Mouse (Mus musculus) neural tube, embryonic 11.5 days (tissue): ENCODE results near the gene Fbxw8. TPM values are rescaled to one million over a fixed set of nuclear protein-coding genes. Genes with fewer than 3 reads are reported as not detected.

Experiments used
- ATAC-seq: fragments of 200-750 bp; cut with Nextera tagmentation; 2 replicates; pipeline ENCODE4 v1.8.0; 2017; ENCODE audit warnings: moderate number of reproducible peaks, mild to moderate bottlenecking, moderate TSS enrichment, moderate library complexity; ENCODE audit not compliant: insufficient read depth, low FRiP score, low TSS enrichment
- DNase-seq: peaks from one replicate; pipeline ENCODE4 v3.0.0-alpha.2; 2015; ENCODE audit warnings: low spot score
- H3K27ac ChIP-seq: fragments of 300-500 bp; sonication (generic); 2 replicates; pipeline ENCODE4 v1.5.1; 2014; ENCODE audit warnings: low read depth, mild to moderate bottlenecking, low read length
- H3K27me3 ChIP-seq: fragments of 300-500 bp; sonication (generic); 2 replicates; pipeline ENCODE4 v1.6.1; 2014; ENCODE audit warnings: mild to moderate bottlenecking, low read length, mixed read lengths; ENCODE audit not compliant: control insufficient read depth, insufficient read depth
- H3K36me3 ChIP-seq: fragments of 300-500 bp; sonication (generic); 2 replicates; pipeline ENCODE4 v1.6.1; 2014; ENCODE audit warnings: mild to moderate bottlenecking, low read length, moderate library complexity, mixed read lengths; ENCODE audit not compliant: control insufficient read depth, insufficient read depth
- H3K4me1 ChIP-seq: fragments of 300-500 bp; sonication (generic); 2 replicates; pipeline ENCODE4 v1.6.1; 2014; ENCODE audit warnings: low read length, mixed read lengths; ENCODE audit not compliant: control insufficient read depth, insufficient read depth
- H3K4me2 ChIP-seq: fragments of 300-500 bp; sonication (generic); 2 replicates; pipeline ENCODE4 v1.6.1; 2014; ENCODE audit warnings: low read depth, mild to moderate bottlenecking, moderate library complexity
- H3K4me3 ChIP-seq: fragments of 300-500 bp; sonication (generic); 2 replicates; pipeline ENCODE4 v1.5.1; 2014; ENCODE audit warnings: low read depth, low read length
- H3K9ac ChIP-seq: fragments of 300-500 bp; sonication (generic); 2 replicates; pipeline ENCODE4 v1.6.1; 2014; ENCODE audit warnings: mild to moderate bottlenecking, low read length
- H3K9me3 ChIP-seq: fragments of 300-500 bp; sonication (generic); 2 replicates; pipeline ENCODE4 v1.6.1; 2016; ENCODE audit warnings: low read length; ENCODE audit not compliant: control insufficient read depth
- WGBS: fragments of 180-500 bp; shearing (Covaris S2); extraction: QIAGEN DNeasy Blood & Tissue Kit; methylation state at CpG from one replicate; pipeline ENCODE4 v1.1.7; 2014; 5-methylcytosine and 5-hydroxymethylcytosine counted together
- polyA plus RNA-seq: library from polyadenylated mRNA; unstranded; fragments of >200 nt; fragmentation: Nextera tagmentation; extraction: Ambion mirVana; gene quantifications from 2 replicates; pipeline ENCODE4 v1.2.1, GENCODE M21; 2014

The Fbxw8 gene
- polyA plus RNA-seq, 1 experiment from 2014 or later: 28.4 TPM

GRCm38 (mm10) chr5:118034632-118035031 lies 120.6 kb downstream of the Fbxw8 start:
- no peak for ATAC-seq

GRCm38 (mm10) chr5:118033740-118034139 lies 121.5 kb downstream of the Fbxw8 start:
- DNase-seq: no peak
- Histone ChIP-seq H3K27me3 (peaks cover 18% of the 10 kb centered on the region), H3K27ac (no peak overlapping the region), H3K4me3 (no peak overlapping the region), H3K36me3 (no peaks in the 10 kb centered on the region), H3K4me2 (no peak overlapping the region), H3K9ac (no peak overlapping the region), H3K4me1 (peaks cover 11% of the 10 kb centered on the region; the same call in 1 of the 2 replicates), H3K9me3 (no peaks in the 10 kb centered on the region)
- WGBS: 70% methylated on average over 6 of the region's 6 CpGs
- no peak for ATAC-seq

More at GRCm38 (mm10) chr5:118034632-118035031, 120.6 kb downstream of the Fbxw8 start:
- Histone ChIP-seq H3K4me3 (no peak overlapping the region), H3K27me3 (peaks cover 9% of the 10 kb centered on the region; the same call in 1 of the 2 replicates), H3K27ac (no peak overlapping the region), H3K9ac (no peak overlapping the region), H3K9me3 (no peaks in the 10 kb centered on the region), H3K4me2 (no peak overlapping the region), H3K36me3 (no peaks in the 10 kb centered on the region), H3K4me1 (0 out of 2 replicates have a peak, but pooled peaks cover 5% of the 10 kb centered on the region)
- 89% methylated on average over 1 of the region's 1 CpGs for WGBS
- DNase-seq: no peak

- Histone ChIP-seq H3K4me2 (no peak overlapping the region), H3K9me3 (no peaks in the 10 kb centered on the region), H3K4me3 (no peak overlapping the region), H3K9ac (no peak overlapping the region), H3K4me1 (peaks cover 15% of the 10 kb centered on the region), H3K36me3 (no peaks in the 10 kb centered on the region), H3K27me3 (peaks cover 22% of the 10 kb centered on the region), H3K27ac (no peak overlapping the region)
- ATAC-seq (no peak), DNase-seq (no peak)
- 54% methylated on average over 4 of the region's 4 CpGs for WGBS
Observed at GRCm38 (mm10) chr5:118033328-118033727, 121.9 kb downstream of the Fbxw8 start.

DNA sequence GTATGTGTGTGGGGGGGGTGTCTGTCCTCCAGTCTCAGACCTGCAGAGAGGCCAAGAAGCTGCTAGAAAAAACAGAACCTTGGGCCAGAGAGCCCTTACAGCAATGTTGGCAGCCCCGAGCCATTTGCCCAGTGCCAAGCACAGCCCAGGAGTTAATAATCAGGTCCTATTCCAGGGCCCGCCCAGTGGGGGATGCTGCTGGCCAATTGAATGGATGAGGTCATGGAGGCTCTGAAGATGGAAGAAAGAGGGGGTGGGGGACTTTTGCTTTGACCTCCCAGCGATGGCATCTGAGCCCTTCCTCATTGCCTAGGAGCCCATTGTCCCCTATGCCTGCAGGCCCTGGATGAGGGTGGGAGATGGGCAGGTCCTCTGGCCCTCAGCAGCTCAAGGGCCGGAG lies 123.8 kb downstream of the Fbxw8 start:
- Histone ChIP-seq H3K4me3 (no peak overlapping the region), H3K9ac (no peak overlapping the region), H3K27ac (no peak overlapping the region), H3K9me3 (no peaks in the 10 kb centered on the region), H3K27me3 (peaks cover 40% of the 10 kb centered on the region), H3K4me2 (no peak overlapping the region), H3K36me3 (no peaks in the 10 kb centered on the region), H3K4me1 (peaks cover 21% of the 10 kb centered on the region)
- no peak for DNase-seq
- 53% methylated on average over 4 of the region's 4 CpGs for WGBS
- no peak for ATAC-seq

DNA sequence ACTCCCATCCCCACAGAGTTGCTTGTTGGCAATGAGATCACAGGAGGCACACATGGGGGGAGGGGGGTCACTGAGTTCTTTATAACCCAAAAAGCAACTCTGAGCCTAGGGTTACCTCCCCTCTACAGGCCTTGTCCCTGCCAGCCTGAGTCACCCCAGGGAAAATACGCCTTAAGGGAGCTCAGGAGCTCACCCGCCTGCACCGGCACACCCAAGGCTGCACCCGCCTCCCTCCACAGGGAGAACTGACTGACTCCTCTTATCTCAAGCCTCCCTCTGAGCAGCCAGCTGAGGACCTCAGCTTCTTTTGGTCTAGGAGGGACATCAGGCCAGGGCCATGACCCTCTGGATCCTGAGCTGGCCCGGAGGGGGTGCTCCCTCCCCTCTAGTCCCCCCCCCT lies 124.2 kb downstream of the Fbxw8 start:
- DNase-seq (no peak), ATAC-seq (no peak)
- no peak overlapping the region for H3K9ac ChIP-seq
- H3K9me3 ChIP-seq: no peaks in the 10 kb centered on the region
- H3K4me1 ChIP-seq: peaks cover 23% of the 10 kb centered on the region
- H3K27me3 ChIP-seq: peaks cover 45% of the 10 kb centered on the region
- H3K4me3 ChIP-seq: no peak overlapping the region
- WGBS: 64% methylated on average over 5 of the region's 5 CpGs
- no peak overlapping the region for H3K4me2 ChIP-seq
- no peaks in the 10 kb centered on the region for H3K36me3 ChIP-seq
- H3K27ac ChIP-seq: no peak overlapping the region

- H3K9ac ChIP-seq: no peak overlapping the region
- 90% methylated on average over 9 of the region's 9 CpGs for WGBS
- no peaks in the 10 kb centered on the region for H3K9me3 ChIP-seq
- H3K27ac ChIP-seq: no peak overlapping the region
- H3K4me1 ChIP-seq: peaks cover 23% of the 10 kb centered on the region
- no peak for ATAC-seq
- no peak overlapping the region for H3K4me3 ChIP-seq
- H3K36me3 ChIP-seq: no peaks in the 10 kb centered on the region
- DNase-seq: no peak
- H3K27me3 ChIP-seq: peaks cover 54% of the 10 kb centered on the region
- H3K4me2 ChIP-seq: no peak overlapping the region
Observed at GRCm38 (mm10) chr5:118030022-118030675, 125.1 kb downstream of the Fbxw8 start.

GRCm38 (mm10) chr5:118029420-118029819 lies 125.8 kb downstream of the Fbxw8 start:
- H3K36me3 ChIP-seq: no peaks in the 10 kb centered on the region
- peaks cover 54% of the 10 kb centered on the region for H3K27me3 ChIP-seq
- H3K9me3 ChIP-seq: no peaks in the 10 kb centered on the region
- peak overlapping the region; percentile 19 for H3K4me3 ChIP-seq
- H3K4me1 ChIP-seq: peaks cover 23% of the 10 kb centered on the region
- 7% methylated on average over 10 of the region's 10 CpGs for WGBS
- H3K9ac ChIP-seq: no peak overlapping the region
- ATAC-seq (no peak), DNase-seq (no peak)
- H3K27ac ChIP-seq: no peak overlapping the region
- H3K4me2 ChIP-seq: peak overlapping the region; percentile 40

GRCm38 (mm10) chr5:118029035-118029408 lies 126.2 kb downstream of the Fbxw8 start:
- DNase-seq (no peak), ATAC-seq (no peak)
- peak overlapping the region; percentile 40 for H3K4me2 ChIP-seq
- H3K36me3 ChIP-seq: no peaks in the 10 kb centered on the region
- 7% methylated on average over 12 of the region's 12 CpGs for WGBS
- peak overlapping the region; percentile 19 for H3K4me3 ChIP-seq
- no peaks in the 10 kb centered on the region for H3K9me3 ChIP-seq
- H3K27ac ChIP-seq: no peak overlapping the region
- peaks cover 23% of the 10 kb centered on the region for H3K4me1 ChIP-seq
- H3K27me3 ChIP-seq: peaks cover 54% of the 10 kb centered on the region
- no peak overlapping the region; the same call in 1 of the 2 replicates for H3K9ac ChIP-seq
